Mouse (Mus musculus) megakaryocyte, embryonic 14.5 days (primary cell): ENCODE data around the gene Mxi1. TPM values are rescaled to one million over a fixed set of nuclear protein-coding genes. Genes with fewer than 3 reads are reported as not detected.

Experiments used
- H3K27me3 ChIP-seq: replicated peaks from 2 replicates; pipeline ENCODE3; 2012; ENCODE audit warnings: inconsistent platforms
- H3K36me3 ChIP-seq: replicated peaks from 2 replicates; pipeline ENCODE3; 2012; ENCODE audit warnings: low read length, inconsistent platforms, mixed read lengths
- H3K4me1 ChIP-seq: 2 replicates; pipeline ENCODE4 v1.6.1; 2012; ENCODE audit warnings: inconsistent platforms
- H3K4me3 ChIP-seq: replicated peaks from 2 replicates; pipeline ENCODE3; 2012; ENCODE audit warnings: moderate library complexity, mild to moderate bottlenecking, inconsistent platforms
- H3K9me3 ChIP-seq: 2 replicates; pipeline ENCODE4 v1.6.1; 2012; ENCODE audit warnings: inconsistent platforms
- FLI1 ChIP-seq: IDR thresholded peaks from 2 replicates; pipeline ENCODE4 v1.6.1; 2012; ENCODE audit warnings: low read length, inconsistent platforms, mixed read lengths
- GATA1 ChIP-seq: IDR thresholded peaks from 3 replicates; pipeline ENCODE4 v1.6.1; 2012; ENCODE audit warnings: mixed read lengths, low read length, inconsistent platforms, borderline replicate concordance
- polyA plus RNA-seq: library from polyadenylated mRNA; stranded (reverse); fragments of >175 nt; gene quantifications from 2 replicates; pipeline ENCODE4 v1.2.3, GENCODE M21; 2012; ENCODE audit warnings: low replicate concordance; ENCODE audit not compliant: insufficient read depth

Mxi1 gene
- polyA plus RNA-seq, result 32.9 and 41.2 TPM in 2 replicates

GRCm38 (mm10) chr19:53310348-53310747 is at the start of gene Mxi1:
Gene Mxi1, plus strand, starts transcription at chr19:53310518.
- TF ChIP-seq FLI1 (no peak), GATA1 (no peak)
- H3K4me3 ChIP-seq, result peak within 1 kb of the TSS; percentile 99
- no peaks in the 10 kb centered on the region for H3K9me3 ChIP-seq
- peaks cover 7% of the 10 kb centered on the region for H3K36me3 ChIP-seq
- H3K27me3 ChIP-seq, result peaks cover 12% of the 10 kb centered on the region
- H3K4me1 ChIP-seq, result peaks cover 17% of the 10 kb centered on the region

- TF ChIP-seq GATA1 (no peak), FLI1 (no peak)
Observed at GRCm38 (mm10) chr19:53260828-53261227, 49.5 kb upstream of the Mxi1 start.

GRCm38 (mm10) chr19:53262061-53262460 is 48.3 kb upstream of the Mxi1 start:
- H3K36me3 ChIP-seq, result no peaks in the 10 kb centered on the region
- peaks cover 74% of the 10 kb centered on the region for H3K4me1 ChIP-seq
- no peaks in the 10 kb centered on the region for H3K9me3 ChIP-seq
- peaks cover 81% of the 10 kb centered on the region for H3K27me3 ChIP-seq
- TF ChIP-seq GATA1 (no peak), FLI1 (no peak)
- H3K4me3 ChIP-seq, result no peak overlapping the region

More at GRCm38 (mm10) chr19:53260828-53261227, 49.5 kb upstream of the Mxi1 start:
- H3K4me3 ChIP-seq, result no peak overlapping the region
- peaks cover 70% of the 10 kb centered on the region for H3K27me3 ChIP-seq
- H3K36me3 ChIP-seq, result peaks cover 8% of the 10 kb centered on the region
- H3K4me1 ChIP-seq, result peaks cover 84% of the 10 kb centered on the region
- peaks cover 9% of the 10 kb centered on the region for H3K9me3 ChIP-seq

- Histone ChIP-seq H3K9me3 (no peaks in the 10 kb centered on the region), H3K36me3 (no peaks in the 10 kb centered on the region), H3K4me3 (peak overlapping the region; percentile 76), H3K27me3 (peaks cover 77% of the 10 kb centered on the region), H3K4me1 (peaks cover 57% of the 10 kb centered on the region)
- no peak for TF ChIP-seq FLI1
- TF ChIP-seq GATA1, result no peak
Observed at GRCm38 (mm10) chr19:53263859-53264733, 46.2 kb upstream of the Mxi1 start.

GRCm38 (mm10) chr19:53264821-53265727 is 45.2 kb upstream of the Mxi1 start:
- Histone ChIP-seq H3K4me1 (peaks cover 47% of the 10 kb centered on the region), H3K4me3 (no peak overlapping the region), H3K9me3 (no peaks in the 10 kb centered on the region), H3K36me3 (no peaks in the 10 kb centered on the region), H3K27me3 (peaks cover 75% of the 10 kb centered on the region)
- TF ChIP-seq FLI1, result no peak

- no peaks in the 10 kb centered on the region for H3K9me3 ChIP-seq
- H3K36me3 ChIP-seq, result no peaks in the 10 kb centered on the region
- H3K4me3 ChIP-seq, result no peak overlapping the region
- H3K4me1 ChIP-seq, result peaks cover 39% of the 10 kb centered on the region
- TF ChIP-seq GATA1, result no peak
- no peak for TF ChIP-seq FLI1
- H3K27me3 ChIP-seq, result peaks cover 73% of the 10 kb centered on the region
Observed at GRCm38 (mm10) chr19:53267305-53267704, 43.0 kb upstream of the Mxi1 start.

- Histone ChIP-seq H3K27me3 (peaks cover 73% of the 10 kb centered on the region), H3K4me3 (peak overlapping the region; percentile 10), H3K9me3 (no peaks in the 10 kb centered on the region), H3K36me3 (no peaks in the 10 kb centered on the region), H3K4me1 (peaks cover 16% of the 10 kb centered on the region)
- TF ChIP-seq FLI1, result no peak
- no peak for TF ChIP-seq GATA1
Observed at GRCm38 (mm10) chr19:53273055-53273722, 37.1 kb upstream of the Mxi1 start.

GRCm38 (mm10) chr19:53273781-53274428 is 36.4 kb upstream of the Mxi1 start:
- Histone ChIP-seq H3K27me3 (peaks cover 74% of the 10 kb centered on the region), H3K9me3 (no peaks in the 10 kb centered on the region), H3K36me3 (no peaks in the 10 kb centered on the region), H3K4me3 (peak overlapping the region; percentile 24), H3K4me1 (peaks cover 14% of the 10 kb centered on the region)
- TF ChIP-seq FLI1 (no peak), GATA1 (no peak)

- peaks cover 27% of the 10 kb centered on the region for H3K4me1 ChIP-seq
- H3K36me3 ChIP-seq, result no peaks in the 10 kb centered on the region
- H3K9me3 ChIP-seq, result no peaks in the 10 kb centered on the region
- TF ChIP-seq GATA1, result no peak
- TF ChIP-seq FLI1, result no peak
- no peak overlapping the region for H3K4me3 ChIP-seq
- peaks cover 66% of the 10 kb centered on the region for H3K27me3 ChIP-seq
Observed at GRCm38 (mm10) chr19:53275204-53275603, 35.1 kb upstream of the Mxi1 start.
